Mouse (Mus musculus): ENCODE results near the gene Ppp1r10.
"Not testable (repeated sequence)": the region's sequence is repeated elsewhere in the genome, so short reads cannot be mapped to it uniquely, and the experiment has no call there.

Ppp1r10 gene

DNA sequence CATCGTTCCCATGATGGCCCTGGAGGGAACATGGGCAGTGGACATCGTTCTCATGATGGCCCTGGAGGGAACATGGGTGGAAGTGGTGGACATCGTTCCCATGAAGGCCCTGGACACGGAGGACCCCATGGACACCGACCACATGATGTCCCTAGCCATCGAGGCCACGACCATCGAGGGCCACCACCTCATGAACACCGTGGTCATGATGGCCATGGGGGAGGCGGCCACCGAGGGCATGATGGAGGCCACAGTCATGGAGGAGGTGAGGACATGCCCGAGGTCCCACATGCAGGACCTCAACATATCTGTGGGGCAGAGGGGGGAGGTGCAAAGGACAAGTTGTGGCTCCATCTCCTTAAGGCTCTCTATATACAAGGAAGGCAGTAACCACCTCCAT, 14.4 kb downstream of the Ppp1r10 start:
- DNase-seq (ENCODE audit: low spot score in 2 of 2), result no peak

DNA sequence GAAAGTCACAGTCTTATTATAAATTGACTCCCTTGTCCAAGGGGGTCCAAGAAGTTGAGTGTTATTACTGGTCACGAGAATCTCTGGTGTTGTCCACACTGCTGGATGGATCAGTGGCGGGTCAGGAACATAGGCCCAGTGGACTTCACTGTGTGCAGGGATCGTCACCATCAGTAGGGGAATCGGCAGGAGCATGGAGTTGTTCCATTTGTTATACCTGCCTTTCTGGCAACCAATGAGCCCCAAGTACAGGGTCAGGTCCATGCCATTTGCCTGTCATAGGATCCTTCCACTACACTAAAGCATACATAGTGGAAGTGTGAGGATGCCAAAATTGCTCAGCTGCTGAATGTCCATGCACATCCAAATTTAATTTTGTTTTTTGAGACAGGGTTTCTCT, 16.4 kb downstream of the Ppp1r10 start:
- no peak for DNase-seq (ENCODE audit: low spot score in 2 of 2)

- DNase-seq (ENCODE audit: low spot score in 2 of 2), result not testable (repeated sequence)
These were observed 19.5 kb downstream of the Ppp1r10 start for GRCm38 (mm10) chr17:35935763-35936162.

- peak; percentile 39 to 51 for DNase-seq (ENCODE audit: low spot score in 2 of 2)
These were observed 21.6 kb downstream of the Ppp1r10 start for GRCm38 (mm10) chr17:35937700-35938348.

GRCm38 (mm10) chr17:35939108-35939507, 22.9 kb downstream of the Ppp1r10 start:
- DNase-seq (ENCODE audit: low spot score in 2 of 2), result no peak

GRCm38 (mm10) chr17:35939941-35940340, 23.7 kb downstream of the Ppp1r10 start:
- no peak for DNase-seq (ENCODE audit: low spot score in 2 of 2)

DNA sequence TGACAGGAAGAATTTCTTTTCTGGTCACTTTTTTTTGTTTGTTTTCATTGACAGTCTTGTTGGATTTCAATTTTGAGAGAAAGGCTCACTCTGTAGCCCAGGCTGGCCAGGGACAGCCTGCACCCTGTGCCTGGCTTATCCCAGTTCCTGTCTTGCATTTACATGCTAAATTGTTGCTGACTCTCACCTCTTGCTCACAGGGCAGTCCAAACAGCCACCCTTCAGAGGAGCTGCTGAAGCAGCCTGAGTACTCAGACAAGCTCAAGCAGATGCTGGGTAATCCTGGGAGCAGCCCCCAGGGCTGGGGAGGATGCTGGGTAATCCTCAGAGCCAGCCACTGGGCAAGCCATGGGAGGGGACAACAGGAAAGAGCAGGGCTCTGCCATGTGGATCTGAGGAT, 34.7 kb downstream of the Ppp1r10 start:
- not testable (repeated sequence) for DNase-seq (ENCODE audit: low spot score in 2 of 2)

- DNase-seq (ENCODE audit: low spot score in 2 of 2), result not testable (repeated sequence)
These were observed 36.3 kb downstream of the Ppp1r10 start for GRCm38 (mm10) chr17:35952559-35952958.

- no peak for DNase-seq (ENCODE audit: low spot score in 2 of 2)
These were observed 38.4 kb downstream of the Ppp1r10 start for GRCm38 (mm10) chr17:35954665-35955064.

GRCm38 (mm10) chr17:35958533-35959223, 42.4 kb downstream of the Ppp1r10 start:
- no peak for DNase-seq (ENCODE audit: low spot score in 2 of 2)

- DNase-seq (ENCODE audit: low spot score in 2 of 2), result no peak
These were observed 47.0 kb downstream of the Ppp1r10 start for GRCm38 (mm10) chr17:35963279-35963678.

DNA sequence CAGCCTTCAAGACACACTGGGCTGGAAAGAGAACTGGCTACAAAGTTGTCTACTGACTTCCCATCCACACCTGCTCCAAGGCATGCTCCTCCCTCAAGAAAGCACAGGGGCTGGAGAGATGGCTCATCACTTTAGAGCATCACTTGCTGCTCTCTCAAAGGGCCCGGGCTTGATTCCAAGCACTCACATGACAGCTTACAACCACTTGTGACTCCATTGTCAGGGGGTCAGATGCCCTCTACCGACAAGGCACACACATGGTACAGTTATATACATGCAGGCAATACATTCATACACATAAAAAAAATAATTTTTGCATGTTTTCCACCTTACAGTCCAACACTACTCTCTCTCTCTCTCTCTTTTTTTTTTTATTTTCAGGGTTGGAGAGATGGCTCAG, 51.4 kb downstream of the Ppp1r10 start:
- no peak for DNase-seq (ENCODE audit: low spot score in 2 of 2)

GRCm38 (mm10) chr17:35969418-35970389, 53.5 kb downstream of the Ppp1r10 start, which contains the start of gene Abcf1:
TSS of gene Abcf1 (minus strand) at chr17:35969761.
- peak; percentile 98 for DNase-seq (ENCODE audit: low spot score in 2 of 2)

GRCm38 (mm10) chr17:35972131-35972530, 55.9 kb downstream of the Ppp1r10 start:
- DNase-seq (ENCODE audit: low spot score in 2 of 2), result no peak

DNA sequence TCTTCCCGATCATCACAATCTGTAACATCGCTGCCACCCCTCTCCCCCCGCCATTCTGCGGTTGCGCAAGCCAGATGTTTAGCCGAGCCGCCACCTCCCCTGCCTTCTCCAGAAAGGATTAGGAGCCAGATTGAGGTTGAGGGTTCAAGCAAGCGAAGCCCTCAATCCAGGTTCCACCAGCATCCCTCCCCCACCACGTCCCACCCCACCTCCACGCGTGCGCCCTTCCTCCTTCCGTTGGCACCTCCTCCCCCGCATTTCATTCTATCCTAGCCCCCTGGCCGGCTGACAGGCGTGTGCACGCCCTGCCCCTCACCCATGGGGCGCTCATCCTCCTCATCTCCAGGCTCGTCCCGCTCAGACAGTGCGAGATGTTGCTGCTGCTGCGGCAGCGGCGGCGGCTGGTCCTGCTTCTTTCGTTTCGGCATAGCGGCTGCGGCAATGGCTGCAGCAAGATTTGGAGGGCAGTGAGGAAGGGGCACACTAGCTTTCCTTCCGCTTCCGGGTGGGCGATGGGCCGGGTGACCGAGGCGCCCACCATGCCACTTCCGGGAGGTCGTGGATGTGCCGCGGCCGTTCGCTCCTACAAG, 62.7 kb downstream of the Ppp1r10 start:
- no peak for DNase-seq (ENCODE audit: low spot score in 2 of 2)

- peak; percentile 86 to 87 for DNase-seq (ENCODE audit: low spot score in 2 of 2)
These were observed 63.4 kb downstream of the Ppp1r10 start, which contains the start of the genes Gnl1 and Prr3 for GRCm38 (mm10) chr17:35979401-35980362. TSS of gene Gnl1 (plus strand) at chr17:35979851. TSS of gene Prr3 (minus strand) at chr17:35980236.

DNA sequence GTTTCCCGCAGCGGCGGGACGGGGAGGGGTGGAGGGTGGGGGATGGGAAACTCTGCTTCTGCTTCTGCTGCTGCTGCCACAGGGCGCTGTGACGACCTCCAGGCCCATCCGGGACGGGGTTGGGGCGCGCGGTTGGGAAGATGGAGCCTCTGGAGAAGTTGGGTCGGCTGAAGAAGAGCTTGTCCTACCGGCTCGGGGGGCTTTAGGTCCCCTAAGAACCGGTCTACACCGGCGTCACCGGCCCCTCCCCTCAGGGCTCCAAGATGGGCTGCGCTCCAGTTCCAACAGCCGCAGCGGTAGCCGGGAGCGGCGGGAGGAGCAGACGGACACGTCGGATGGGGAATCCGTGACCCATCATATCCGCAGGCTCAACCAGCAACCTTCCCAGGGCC, 64.1 kb downstream of the Ppp1r10 start:
- peak in 1 of 2 experiments; percentile 19 for DNase-seq (ENCODE audit: low spot score in 2 of 2)

DNA sequence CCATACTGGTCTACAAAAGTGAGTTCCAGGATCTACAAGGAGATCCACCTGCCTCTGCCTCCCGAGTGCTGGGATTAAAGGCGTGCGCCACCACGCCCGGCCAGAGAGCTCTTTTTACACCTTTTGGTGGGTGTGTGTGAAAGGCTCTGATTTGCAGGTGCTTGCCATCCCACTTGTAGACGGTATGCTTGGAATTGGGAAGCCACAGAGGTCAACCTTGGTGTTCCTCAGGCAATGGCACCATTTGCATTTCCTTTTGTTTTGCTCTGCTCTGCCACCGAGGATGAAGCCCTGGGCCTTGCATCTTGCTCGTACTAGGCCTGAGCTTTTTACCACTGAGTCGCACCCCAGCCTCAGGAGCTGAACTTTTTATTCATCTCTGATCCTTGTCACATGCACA, 65.5 kb downstream of the Ppp1r10 start:
- no peak for DNase-seq (ENCODE audit: low spot score in 2 of 2)
